Mouse (Mus musculus): Measurements from ENCODE around the gene Itpr2. TPM values are rescaled to one million over a fixed set of nuclear protein-coding genes. Genes with fewer than 3 reads are reported as not detected.

Itpr2 gene
- polyA plus RNA-seq, 1 experiment from 2014 or later = 5.3 TPM

- ATAC-seq (replicated peaks; ENCODE audit: low FRiP score) = no peak
Observed at GRCm38 (mm10) chr6:146488749-146489148, 13.3 kb downstream of the Itpr2 start.

GRCm38 (mm10) chr6:146487079-146487478 lies 14.9 kb downstream of the Itpr2 start:
- Histone ChIP-seq H3K9ac (ENCODE audit: low read depth, low read length) (no peak overlapping the region), H3K4me3 (ENCODE audit: low read depth, low read length) (no peak overlapping the region), H3K9me3 (ENCODE audit: control insufficient read depth, low read length) (no peaks in the 10 kb centered on the region), H3K36me3 (ENCODE audit: control insufficient read depth, insufficient read depth, low read length) (no peaks in the 10 kb centered on the region), H3K4me2 (no peak overlapping the region), H3K4me1 (replicated peaks; ENCODE audit: control insufficient read depth, insufficient read depth, low read length) (no peaks in the 10 kb centered on the region; the same call in 1 of the 2 replicates), H3K27ac (ENCODE audit: low read depth, low read length) (no peak overlapping the region), H3K27me3 (replicated peaks; ENCODE audit: control insufficient read depth, insufficient read depth, low read length) (no peaks in the 10 kb centered on the region)
- DNase-seq (ENCODE audit: low spot score) (no peak), ATAC-seq (replicated peaks; ENCODE audit: low FRiP score) (no peak)
- WGBS = 60% methylated on average over 9 of the region's 9 CpGs

More at GRCm38 (mm10) chr6:146488749-146489148, 13.3 kb downstream of the Itpr2 start:
- H3K4me2 ChIP-seq = no peak overlapping the region
- H3K36me3 ChIP-seq (ENCODE audit: control insufficient read depth, insufficient read depth, low read length) = no peaks in the 10 kb centered on the region
- 69% methylated on average over 3 of the region's 3 CpGs for WGBS
- H3K9ac ChIP-seq (ENCODE audit: low read depth, low read length) = no peak overlapping the region
- H3K9me3 ChIP-seq (ENCODE audit: control insufficient read depth, low read length) = no peaks in the 10 kb centered on the region
- no peak overlapping the region for H3K27ac ChIP-seq (ENCODE audit: low read depth, low read length)
- DNase-seq (ENCODE audit: low spot score) = no peak
- H3K4me3 ChIP-seq (ENCODE audit: low read depth, low read length) = no peak overlapping the region
- H3K4me1 ChIP-seq (replicated peaks; ENCODE audit: control insufficient read depth, insufficient read depth, low read length) = no peaks in the 10 kb centered on the region; the same call in 1 of the 2 replicates
- no peaks in the 10 kb centered on the region for H3K27me3 ChIP-seq (replicated peaks; ENCODE audit: control insufficient read depth, insufficient read depth, low read length)

- DNase-seq (ENCODE audit: low spot score) = no peak
- Histone ChIP-seq H3K9ac (ENCODE audit: low read depth, low read length) (no peak overlapping the region), H3K27me3 (replicated peaks; ENCODE audit: control insufficient read depth, insufficient read depth, low read length) (no peaks in the 10 kb centered on the region), H3K4me1 (replicated peaks; ENCODE audit: control insufficient read depth, insufficient read depth, low read length) (no peaks in the 10 kb centered on the region; the same call in 1 of the 2 replicates), H3K36me3 (ENCODE audit: control insufficient read depth, insufficient read depth, low read length) (no peaks in the 10 kb centered on the region), H3K4me2 (no peak overlapping the region), H3K9me3 (ENCODE audit: control insufficient read depth, low read length) (no peaks in the 10 kb centered on the region), H3K27ac (ENCODE audit: low read depth, low read length) (no peak overlapping the region), H3K4me3 (ENCODE audit: low read depth, low read length) (no peak overlapping the region)
- WGBS = 37% methylated on average over 4 of the region's 4 CpGs
- no peak for ATAC-seq (replicated peaks; ENCODE audit: low FRiP score)
Observed at GRCm38 (mm10) chr6:146486073-146486472, 15.9 kb downstream of the Itpr2 start.

- Histone ChIP-seq H3K9ac (ENCODE audit: low read depth, low read length) (no peak overlapping the region), H3K4me1 (replicated peaks; ENCODE audit: control insufficient read depth, insufficient read depth, low read length) (no peaks in the 10 kb centered on the region; the same call in 1 of the 2 replicates), H3K4me2 (no peak overlapping the region), H3K36me3 (ENCODE audit: control insufficient read depth, insufficient read depth, low read length) (no peaks in the 10 kb centered on the region), H3K27ac (ENCODE audit: low read depth, low read length) (no peak overlapping the region), H3K27me3 (replicated peaks; ENCODE audit: control insufficient read depth, insufficient read depth, low read length) (no peaks in the 10 kb centered on the region), H3K9me3 (ENCODE audit: control insufficient read depth, low read length) (no peaks in the 10 kb centered on the region), H3K4me3 (ENCODE audit: low read depth, low read length) (no peak overlapping the region)
- no peak for ATAC-seq (replicated peaks; ENCODE audit: low FRiP score)
- no peak for DNase-seq (ENCODE audit: low spot score)
- 65% methylated on average over 6 of the region's 6 CpGs for WGBS
Observed at GRCm38 (mm10) chr6:146481441-146481840, 20.6 kb downstream of the Itpr2 start.

GRCm38 (mm10) chr6:146480925-146481324 lies 21.1 kb downstream of the Itpr2 start:
- DNase-seq (ENCODE audit: low spot score) = no peak
- H3K27ac ChIP-seq (ENCODE audit: low read depth, low read length) = no peak overlapping the region
- H3K4me1 ChIP-seq (replicated peaks; ENCODE audit: control insufficient read depth, insufficient read depth, low read length) = no peaks in the 10 kb centered on the region
- no peak for ATAC-seq (replicated peaks; ENCODE audit: low FRiP score)
- H3K4me2 ChIP-seq = no peak overlapping the region
- H3K4me3 ChIP-seq (ENCODE audit: low read depth, low read length) = no peak overlapping the region
- H3K27me3 ChIP-seq (replicated peaks; ENCODE audit: control insufficient read depth, insufficient read depth, low read length) = no peaks in the 10 kb centered on the region
- 79% methylated on average over 3 of the region's 3 CpGs for WGBS
- H3K9ac ChIP-seq (ENCODE audit: low read depth, low read length) = no peak overlapping the region
- no peaks in the 10 kb centered on the region for H3K9me3 ChIP-seq (ENCODE audit: control insufficient read depth, low read length)
- no peaks in the 10 kb centered on the region for H3K36me3 ChIP-seq (ENCODE audit: control insufficient read depth, insufficient read depth, low read length)

GRCm38 (mm10) chr6:146478888-146479683 lies 22.9 kb downstream of the Itpr2 start:
- Histone ChIP-seq H3K4me2 (no peak overlapping the region), H3K4me3 (ENCODE audit: low read depth, low read length) (no peak overlapping the region), H3K9ac (ENCODE audit: low read depth, low read length) (no peak overlapping the region), H3K4me1 (replicated peaks; ENCODE audit: control insufficient read depth, insufficient read depth, low read length) (no peaks in the 10 kb centered on the region), H3K9me3 (ENCODE audit: control insufficient read depth, low read length) (no peaks in the 10 kb centered on the region), H3K27me3 (replicated peaks; ENCODE audit: control insufficient read depth, insufficient read depth, low read length) (no peaks in the 10 kb centered on the region), H3K36me3 (ENCODE audit: control insufficient read depth, insufficient read depth, low read length) (no peaks in the 10 kb centered on the region), H3K27ac (ENCODE audit: low read depth, low read length) (no peak overlapping the region)
- no peak for DNase-seq (ENCODE audit: low spot score)
- no peak for ATAC-seq (replicated peaks; ENCODE audit: low FRiP score)
- 66% methylated on average over 5 of the region's 5 CpGs for WGBS

GRCm38 (mm10) chr6:146476865-146477264 lies 25.2 kb downstream of the Itpr2 start:
- no peak for DNase-seq (ENCODE audit: low spot score)
- ATAC-seq (replicated peaks; ENCODE audit: low FRiP score) = no peak
- Histone ChIP-seq H3K4me2 (no peak overlapping the region), H3K27me3 (replicated peaks; ENCODE audit: control insufficient read depth, insufficient read depth, low read length) (no peaks in the 10 kb centered on the region), H3K27ac (ENCODE audit: low read depth, low read length) (no peak overlapping the region), H3K36me3 (ENCODE audit: control insufficient read depth, insufficient read depth, low read length) (no peaks in the 10 kb centered on the region), H3K9ac (ENCODE audit: low read depth, low read length) (no peak overlapping the region), H3K4me1 (replicated peaks; ENCODE audit: control insufficient read depth, insufficient read depth, low read length) (no peaks in the 10 kb centered on the region), H3K4me3 (ENCODE audit: low read depth, low read length) (no peak overlapping the region), H3K9me3 (ENCODE audit: control insufficient read depth, low read length) (no peaks in the 10 kb centered on the region)
- 31% methylated on average over 1 of the region's 1 CpGs for WGBS

GRCm38 (mm10) chr6:146474166-146474565 lies 27.9 kb downstream of the Itpr2 start:
- Histone ChIP-seq H3K36me3 (ENCODE audit: control insufficient read depth, insufficient read depth, low read length) (no peaks in the 10 kb centered on the region), H3K4me3 (ENCODE audit: low read depth, low read length) (no peak overlapping the region), H3K4me2 (no peak overlapping the region), H3K9ac (ENCODE audit: low read depth, low read length) (no peak overlapping the region), H3K9me3 (ENCODE audit: control insufficient read depth, low read length) (no peaks in the 10 kb centered on the region), H3K27ac (ENCODE audit: low read depth, low read length) (no peak overlapping the region), H3K27me3 (replicated peaks; ENCODE audit: control insufficient read depth, insufficient read depth, low read length) (no peaks in the 10 kb centered on the region), H3K4me1 (replicated peaks; ENCODE audit: control insufficient read depth, insufficient read depth, low read length) (no peaks in the 10 kb centered on the region)
- ATAC-seq (replicated peaks; ENCODE audit: low FRiP score) = no peak
- no peak for DNase-seq (ENCODE audit: low spot score)
- 78% methylated on average over 4 of the region's 4 CpGs for WGBS
